Mouse (Mus musculus) adrenal gland, postnatal 14 days (tissue): ENCODE measurements around the gene Zfp683. TPM values are rescaled to one million over a fixed set of nuclear protein-coding genes. Genes with fewer than 3 reads are reported as not detected.

ENCODE experiments used
- DNase-seq: peaks from one replicate; pipeline ENCODE4 v3.0.0; 2021; ENCODE audit warnings: mixed read lengths
- total RNA-seq: library from RNA; stranded (reverse); gene quantifications from 2 replicates; pipeline ENCODE4 v1.2.3, GENCODE M21; 2021

Gene Zfp683
- total RNA-seq, 1 experiment from 2014 or later, result not detected

GRCm38 (mm10) chr4:134092382-134093288 lies 39.0 kb downstream of the Zfp683 start:
- peak; percentile 84 for DNase-seq

- no peak for DNase-seq
Measured at GRCm38 (mm10) chr4:134094004-134094564, 40.4 kb downstream of the Zfp683 start.

GRCm38 (mm10) chr4:134094923-134095547 lies 41.4 kb downstream of the Zfp683 start, which contains the start of gene Cd52:
Gene Cd52 (minus strand): TSS chr4:134095082.
- DNase-seq, result peak; percentile 48

GRCm38 (mm10) chr4:134096120-134096519 lies 42.5 kb downstream of the Zfp683 start:
- no peak for DNase-seq

GRCm38 (mm10) chr4:134097015-134097608 lies 43.5 kb downstream of the Zfp683 start:
- no peak for DNase-seq

GRCm38 (mm10) chr4:134098628-134099027 lies 45.0 kb downstream of the Zfp683 start:
- DNase-seq, result peak; percentile 61

- DNase-seq, result no peak
Measured at GRCm38 (mm10) chr4:134100245-134100644, 46.6 kb downstream of the Zfp683 start.

- DNase-seq, result peak; percentile 95
Measured at GRCm38 (mm10) chr4:134101979-134102741, 48.5 kb downstream of the Zfp683 start, which contains the start of gene Ubxn11. Gene Ubxn11 (plus strand): TSS chr4:134102570.

GRCm38 (mm10) chr4:134102742-134103119 lies 49.1 kb downstream of the Zfp683 start:
- DNase-seq, result no peak

- DNase-seq, result no peak
Measured at GRCm38 (mm10) chr4:134106105-134106504, 52.5 kb downstream of the Zfp683 start.

GRCm38 (mm10) chr4:134107730-134108129 lies 54.1 kb downstream of the Zfp683 start:
- no peak for DNase-seq

GRCm38 (mm10) chr4:134108196-134108595 lies 54.6 kb downstream of the Zfp683 start:
- no peak for DNase-seq

Other genes starting within 250 kb of the Zfp683 start
- 17.9 and 19.9 TPM in 2 replicates for gene Rps6ka1, start 166.0 kb upstream of the Zfp683 start, total RNA-seq
- 325 and 351 TPM in 2 replicates for gene Hmgn2, start 85.2 kb upstream of the Zfp683 start, total RNA-seq
- 32.1 and 35.2 TPM in 2 replicates for gene Dhdds, start 52.9 kb upstream of the Zfp683 start, total RNA-seq
- not detected in 2 replicates for gene Lin28a, start 35.0 kb upstream of the Zfp683 start, total RNA-seq
- not detected in 2 replicates for gene Crybg2, start 7.0 kb downstream of the Zfp683 start, total RNA-seq
- gene Cd52, start 41.2 kb downstream of the Zfp683 start, total RNA-seq, result 9.3 and 78.8 TPM in 2 replicates
- gene Ubxn11, start 48.7 kb downstream of the Zfp683 start, total RNA-seq, result 6.2 and 8.4 TPM in 2 replicates
- gene Sh3bgrl3, start 75.0 kb downstream of the Zfp683 start, total RNA-seq, result 79.0 and 117 TPM in 2 replicates
- gene Cep85, start 133.3 kb downstream of the Zfp683 start, total RNA-seq, result 20.6 and 24.6 TPM in 2 replicates
- gene Gm7534, start 149.2 kb downstream of the Zfp683 start, total RNA-seq, result not detected in 2 replicates
- gene Catsper4, start 173.5 kb downstream of the Zfp683 start, total RNA-seq, result not detected in 2 replicates
- 0.15 TPM in 1 of 2 replicates, not detected in the other for gene Cnksr1, start 184.6 kb downstream of the Zfp683 start, total RNA-seq
- gene E130218I03Rik, start 189.8 kb downstream of the Zfp683 start, total RNA-seq, result not detected in 2 replicates
- 8.4 and 9.7 TPM in 2 replicates for gene Zfp593, start 191.8 kb downstream of the Zfp683 start, total RNA-seq
- not detected in 2 replicates for gene Gm30191, start 193.1 kb downstream of the Zfp683 start, total RNA-seq
- gene Grrp1, start 200.3 kb downstream of the Zfp683 start, total RNA-seq, result 11.4 and 13.8 TPM in 2 replicates
- 18.1 and 20.7 TPM in 2 replicates for gene Pdik1l, start 234.1 kb downstream of the Zfp683 start, total RNA-seq